Mouse (Mus musculus) left cerebral cortex, postnatal 25 days (tissue): ENCODE results near the gene Rspo1. TPM values are rescaled to one million over a fixed set of nuclear protein-coding genes. Genes with fewer than 3 reads are reported as not detected.

Experiments used
- DNase-seq, 2 experiments: peaks; one replicate each; pipeline ENCODE4 v3.0.0; 2022; ENCODE audit warnings: low spot score in 2 of 2, mixed read lengths in 1 of 2
- intact Hi-C: fragments of 180-260 bp; cut with DNase I; formaldehyde crosslinking; loops from one replicate; pipeline ENCODE4 v1.15.1; 2025
- total RNA-seq, 2 experiments: library from RNA; stranded (reverse); gene quantifications; 2 replicates each; pipeline ENCODE4 v1.2.3; 2021

Rspo1 gene
- total RNA-seq, 2 experiments from 2014 or later = 12.7 to 13.2 TPM

DNA sequence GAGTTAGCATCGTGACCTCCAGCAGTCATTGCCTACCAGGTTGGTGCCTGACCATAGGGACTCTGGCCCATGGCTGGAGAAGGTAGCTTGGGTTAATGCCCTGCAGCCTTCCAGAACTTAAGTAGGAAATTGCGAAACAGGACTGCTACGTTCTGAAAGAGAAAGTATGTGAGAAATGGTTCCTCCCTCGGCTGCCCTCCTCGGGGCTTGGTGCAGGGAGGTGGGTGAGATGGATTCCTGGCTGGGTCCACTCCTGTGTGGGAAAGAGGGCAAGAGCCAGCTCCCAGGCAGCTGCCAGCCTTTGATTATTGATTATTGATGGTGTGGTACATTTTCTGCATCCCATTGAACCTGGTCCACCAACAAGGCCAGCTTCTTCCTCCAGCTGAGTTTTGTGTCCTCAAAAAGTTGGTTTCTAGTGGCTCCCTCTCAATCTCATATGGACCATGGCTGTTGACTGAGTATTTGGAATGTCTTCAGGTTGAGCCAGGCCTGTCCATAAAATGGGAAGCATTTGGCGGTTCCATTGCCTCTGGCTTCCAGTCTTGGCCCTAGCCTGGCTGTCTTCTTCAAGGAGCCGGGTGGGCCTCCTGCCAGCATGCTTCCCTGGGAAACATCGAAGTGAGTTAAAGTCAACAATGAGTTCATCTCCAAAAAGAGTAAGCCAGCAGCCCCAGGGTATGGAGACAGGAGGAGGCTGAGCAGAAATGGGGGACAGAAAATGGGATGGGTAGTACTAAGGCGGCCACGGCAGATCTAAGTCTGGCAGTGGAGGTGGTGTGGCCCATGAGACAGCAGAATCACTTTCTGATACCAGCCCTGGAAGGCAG, 29.8 kb downstream of the Rspo1 start, which contains the start of gene Gnl2:
TSS of gene Gnl2 (plus strand) at position 780 of the 830 bp plus-strand sequence.
- intact Hi-C loops = no loop called here
- DNase-seq = no peak

DNA sequence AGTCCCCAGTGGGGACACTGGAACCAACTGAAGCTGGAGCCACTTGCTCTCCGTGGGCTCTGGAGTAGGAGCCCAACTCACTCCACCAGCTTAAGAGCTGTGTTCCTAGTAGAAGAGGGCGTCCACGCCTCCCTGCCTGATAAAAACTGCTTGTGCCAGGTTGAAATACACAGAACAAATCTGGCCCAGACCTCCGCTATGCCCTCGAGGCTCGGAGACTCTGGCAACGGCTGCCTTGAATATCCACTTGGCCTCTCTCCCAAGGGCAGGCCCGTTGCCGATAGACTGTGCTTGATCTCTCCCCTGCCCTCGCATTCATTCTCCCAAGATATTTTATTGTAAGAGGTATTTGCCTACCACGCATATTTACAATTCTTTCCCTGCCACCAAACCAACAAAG, 31.2 kb downstream of the Rspo1 start:
- intact Hi-C loops = no loop called here

DNA sequence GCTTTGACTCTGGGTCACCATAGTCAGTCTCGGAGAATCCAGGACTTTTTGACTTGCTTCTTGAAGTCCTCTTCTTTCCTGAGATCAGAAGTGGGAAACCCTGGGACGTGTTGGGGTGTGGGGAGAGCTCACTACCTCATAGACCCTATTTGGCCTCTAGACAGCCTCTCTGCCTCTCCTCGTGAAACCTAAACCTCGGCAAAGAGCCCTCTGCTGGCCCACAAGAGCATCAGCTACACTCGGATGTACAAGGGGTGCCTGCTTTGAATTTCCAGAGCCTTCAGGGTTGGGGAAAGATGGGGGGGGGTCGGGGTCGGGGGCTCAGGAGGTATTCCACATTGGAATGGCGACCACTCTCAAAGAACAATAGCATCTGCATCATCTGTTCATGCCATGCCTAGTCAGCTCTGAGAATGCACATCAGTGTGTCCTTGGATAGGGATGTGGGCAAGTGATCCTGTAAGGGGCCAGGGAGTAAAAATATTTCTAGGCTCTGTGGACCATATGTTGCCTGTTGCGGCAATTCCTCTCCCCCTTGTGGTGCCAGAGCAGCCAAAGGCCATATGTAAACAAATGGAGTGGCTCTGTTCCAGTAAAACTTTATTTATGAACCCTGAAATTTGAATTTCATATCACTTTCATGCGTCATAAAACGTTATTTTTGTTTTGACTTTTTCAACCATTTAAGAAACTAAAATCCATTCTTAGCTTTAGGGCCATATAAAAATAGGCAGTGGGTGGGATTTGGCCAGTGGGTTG, 34.7 kb downstream of the Rspo1 start:
- intact Hi-C loops = loop anchor here (2.0 kb wide), 1 partner anchor 36 kb away; no protein-coding TSS in a partner anchor
- peak in 1 of 2 experiments; percentile 77 for DNase-seq

More for the DNA sequence above, 31.2 kb downstream of the Rspo1 start:
- no peak for DNase-seq

- intact Hi-C loops = no loop called here
- peak; percentile 93 to 95 for DNase-seq
These were observed 43.8 kb downstream of the Rspo1 start for GRCm38 (mm10) chr4:125029891-125030614.

- intact Hi-C loops = no loop called here
These were observed 48.1 kb downstream of the Rspo1 start for GRCm38 (mm10) chr4:125034341-125034740.

DNA sequence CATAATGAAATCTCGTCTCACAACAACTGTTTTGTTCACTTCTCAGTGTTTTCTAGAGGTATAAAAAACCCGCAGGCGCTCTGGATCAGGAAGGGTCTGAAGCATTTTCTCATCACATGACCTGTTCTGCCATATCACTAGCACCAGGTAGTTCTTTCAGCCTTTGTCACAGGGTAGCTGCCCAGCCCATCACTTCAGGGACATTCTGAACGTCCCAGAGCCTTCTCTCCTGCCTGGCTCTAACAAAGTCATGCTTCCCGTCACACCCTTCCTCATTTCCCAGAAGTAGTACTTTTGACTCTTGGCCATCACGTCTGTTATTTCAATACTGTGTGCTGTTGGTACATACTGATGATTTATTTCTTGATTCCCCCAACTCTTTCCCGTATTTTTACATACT, 58.2 kb downstream of the Rspo1 start:
- no peak for DNase-seq
- intact Hi-C loops = no loop called here

More at GRCm38 (mm10) chr4:125034341-125034740, 48.1 kb downstream of the Rspo1 start:
- no peak for DNase-seq

- intact Hi-C loops = no loop called here
- DNase-seq = peak; percentile 17
These were observed 69.2 kb downstream of the Rspo1 start for GRCm38 (mm10) chr4:125055385-125055784.

DNA sequence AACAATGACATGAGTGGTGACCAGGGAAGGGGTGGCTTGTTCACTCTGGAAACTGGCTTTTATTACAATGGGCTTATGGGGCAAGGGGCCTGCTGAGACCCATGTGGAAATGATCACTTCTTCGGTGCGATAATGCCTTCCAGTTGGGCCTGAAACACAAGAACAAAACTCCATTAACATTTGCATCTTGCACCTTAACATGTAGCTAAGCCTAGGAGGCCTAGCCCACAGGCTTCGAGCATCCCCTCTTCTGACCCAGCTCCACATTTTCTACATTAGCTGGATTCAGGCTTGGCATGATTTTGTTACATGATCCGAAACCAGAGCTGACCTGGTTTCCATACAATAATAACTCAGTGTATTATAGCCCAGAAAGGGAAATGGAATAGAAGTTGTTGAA, 70.2 kb downstream of the Rspo1 start:
- no peak for DNase-seq
- intact Hi-C loops = no loop called here

DNA sequence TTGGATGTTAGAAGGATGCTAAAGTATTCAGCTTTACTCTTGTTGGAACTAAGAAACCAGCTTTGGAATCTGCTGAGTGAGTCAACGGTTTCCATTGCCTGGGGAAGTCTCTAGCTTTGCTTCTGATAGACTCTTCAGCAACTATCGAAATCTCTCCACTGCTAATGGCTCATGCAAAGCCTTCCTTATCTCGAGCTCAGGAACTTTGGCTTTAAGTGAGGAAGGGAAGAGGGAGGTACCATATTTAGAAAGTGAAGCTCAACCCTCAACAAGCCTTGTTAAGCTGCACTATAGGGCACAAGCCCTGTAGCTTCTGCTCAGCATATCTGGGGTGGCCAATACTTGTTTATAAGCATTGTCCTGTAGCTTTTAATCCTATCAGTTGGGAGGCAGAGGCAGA, 71.0 kb downstream of the Rspo1 start:
- intact Hi-C loops = no loop called here
- no peak for DNase-seq

DNA sequence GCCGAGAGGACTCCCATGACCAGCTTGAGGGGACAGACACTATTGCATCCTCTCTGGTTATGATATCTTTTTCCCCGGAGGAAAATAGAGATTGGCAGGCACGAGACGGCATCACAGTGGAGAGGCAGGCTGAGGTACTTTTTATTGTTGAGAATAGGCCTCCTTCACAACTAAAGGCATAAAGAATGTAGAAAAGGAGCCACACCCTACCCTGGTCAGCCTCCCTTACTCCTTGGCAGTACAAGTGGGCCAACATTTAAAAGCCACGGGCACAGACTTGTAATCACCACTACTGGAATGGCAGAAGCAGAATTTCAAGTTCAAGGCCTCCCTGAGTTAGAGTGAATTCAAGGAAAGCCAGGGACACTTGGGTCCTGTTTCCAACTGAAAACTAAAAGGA, 71.8 kb downstream of the Rspo1 start:
- intact Hi-C loops = no loop called here
- DNase-seq = no peak

Other genes with a start within 250 kb of the Rspo1 start
- gene Inpp5b, start 244.6 kb upstream of the Rspo1 start, total RNA-seq = 10 to 100 TPM; 35.3 to 36.4 TPM
- gene Mtf1, start 184.3 kb upstream of the Rspo1 start, total RNA-seq = 10 to 100 TPM; 25.2 to 29.7 TPM
- 10 to 100 TPM; 30.6 to 34.9 TPM for gene Yrdc, start 135.8 kb upstream of the Rspo1 start, total RNA-seq
- gene 1110065P20Rik, start 135.2 kb upstream of the Rspo1 start, total RNA-seq = 10 to 100 TPM; 73.5 to 74.0 TPM
- gene Maneal, start 124.3 kb upstream of the Rspo1 start, total RNA-seq = 10 to 100 TPM; 49.2 to 51.7 TPM
- 10 to 100 TPM; 46.6 to 49.7 TPM for gene Epha10, start 105.5 kb upstream of the Rspo1 start, total RNA-seq
- gene 9930104L06Rik, start 49.4 kb upstream of the Rspo1 start, total RNA-seq = 10 to 100 TPM; 17.9 TPM
- gene Cdca8, start 47.1 kb upstream of the Rspo1 start, total RNA-seq = 1 to 10 TPM; 1.2 to 1.6 TPM
- gene Gnl2, start 30.2 kb downstream of the Rspo1 start, total RNA-seq = 10 to 100 TPM; 55.4 to 62.6 TPM
- gene Dnali1, start 79.3 kb downstream of the Rspo1 start, total RNA-seq = under 1 TPM; 0.28 to 0.50 TPM
- 10 to 100 TPM; 13.8 to 14.1 TPM for gene Snip1, start 80.2 kb downstream of the Rspo1 start, total RNA-seq
- gene Meaf6, start 98.7 kb downstream of the Rspo1 start, total RNA-seq = 100 to 1,000 TPM; 121 to 124 TPM
- 1 to 10 TPM; 1.1 to 1.2 TPM for gene Zc3h12a, start 141.4 kb downstream of the Rspo1 start, total RNA-seq